Mouse (Mus musculus) heart, embryonic 10.5 days (tissue): ENCODE results near the gene Reep3. TPM values are rescaled to one million over a fixed set of nuclear protein-coding genes. Genes with fewer than 3 reads are reported as not detected.

Experiments used
- DNase-seq: peaks from one replicate; pipeline ENCODE4 v3.0.0-alpha.2; 2017; ENCODE audit warnings: low spot score
- H3K27ac ChIP-seq: fragments of 300-500 bp; sonication (generic); 2 replicates; pipeline ENCODE4 v1.5.1; 2016; ENCODE audit warnings: mild to moderate bottlenecking
- H3K27me3 ChIP-seq: fragments of 300-500 bp; sonication (generic); 2 replicates; pipeline ENCODE4 v1.6.1; 2016; ENCODE audit warnings: mild to moderate bottlenecking; ENCODE audit not compliant: poor library complexity, insufficient read depth, severe bottlenecking
- H3K36me3 ChIP-seq: fragments of 300-500 bp; sonication (generic); 2 replicates; pipeline ENCODE4 v1.6.1; 2016; ENCODE audit warnings: mild to moderate bottlenecking, moderate library complexity
- H3K4me1 ChIP-seq: fragments of 300-500 bp; sonication (generic); 2 replicates; pipeline ENCODE4 v1.6.1; 2016; ENCODE audit warnings: mild to moderate bottlenecking
- H3K4me3 ChIP-seq: fragments of 300-500 bp; sonication (generic); 2 replicates; pipeline ENCODE4 v1.5.1; 2016; ENCODE audit warnings: mild to moderate bottlenecking, moderate library complexity
- H3K9me3 ChIP-seq: fragments of 300-500 bp; sonication (generic); 2 replicates; pipeline ENCODE4 v1.6.1; 2016; ENCODE audit warnings: mild to moderate bottlenecking, moderate library complexity
- WGBS: fragments of 180-500 bp; shearing (Covaris S2); methylation state at CpG from one replicate; pipeline ENCODE4 v1.1.7; 2016; 5-methylcytosine and 5-hydroxymethylcytosine counted together
- polyA plus RNA-seq: library from polyadenylated mRNA; unstranded; fragments of >200 nt; fragmentation: Nextera tagmentation; extraction: Ambion mirVana; gene quantifications from 2 replicates; pipeline ENCODE4 v1.2.1, GENCODE M21; 2016

Reep3 gene
- 21.2 and 26.1 TPM in 2 replicates for polyA plus RNA-seq

DNA sequence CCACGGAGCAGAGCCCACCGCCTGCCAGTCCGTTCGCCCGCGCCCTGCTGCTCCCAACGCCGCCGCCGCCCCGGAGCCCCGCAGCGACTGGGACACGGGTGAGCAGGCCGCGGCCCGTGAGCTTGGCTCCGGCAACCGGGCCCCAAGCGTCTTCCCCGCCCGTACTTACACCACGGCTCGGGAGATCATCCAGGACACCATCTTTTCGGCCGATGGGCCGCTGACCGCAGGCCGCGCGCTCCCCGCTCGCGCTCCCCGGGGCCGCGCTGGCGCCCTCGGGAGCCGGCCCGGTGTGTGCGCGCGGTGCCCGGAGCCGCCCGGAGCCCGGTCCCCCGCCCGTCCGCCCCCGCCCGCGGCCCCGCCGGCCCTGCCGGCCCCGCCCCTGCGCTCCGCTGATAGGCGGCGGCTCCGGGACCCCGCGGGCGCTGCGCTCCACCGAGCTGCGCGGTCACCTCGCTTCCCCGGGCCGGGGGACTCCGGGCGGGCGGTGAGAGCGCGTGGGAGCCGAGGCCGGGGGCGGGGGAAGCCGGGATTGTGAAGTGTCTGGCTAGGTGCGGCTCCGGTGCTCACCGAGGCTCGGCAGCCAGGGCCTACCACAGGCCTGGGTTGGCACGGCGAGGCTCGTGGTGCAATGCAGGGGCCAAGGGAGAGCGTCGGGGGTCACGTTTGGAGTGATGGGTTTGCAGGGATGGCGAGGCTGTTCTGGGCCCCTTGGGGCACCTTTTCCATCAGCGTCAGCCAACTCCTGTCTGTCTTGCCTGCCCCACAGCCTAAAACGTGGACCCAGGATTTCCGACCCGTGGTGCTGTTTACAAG lies at the start of gene Reep3:
Gene Reep3, minus strand, starts transcription at position 325 of the 816 bp plus-strand sequence.
- DNase-seq = peak; percentile 85
- Histone ChIP-seq H3K36me3 (no peaks in the 10 kb centered on the region), H3K27ac (peak within 1 kb of the TSS; percentile 100), H3K4me3 (peak within 1 kb of the TSS; percentile 94), H3K4me1 (peaks cover 44% of the 10 kb centered on the region), H3K27me3 (no peaks in the 10 kb centered on the region), H3K9me3 (no peaks in the 10 kb centered on the region)
- WGBS = 3% methylated on average over 78 of the region's 97 CpGs

DNA sequence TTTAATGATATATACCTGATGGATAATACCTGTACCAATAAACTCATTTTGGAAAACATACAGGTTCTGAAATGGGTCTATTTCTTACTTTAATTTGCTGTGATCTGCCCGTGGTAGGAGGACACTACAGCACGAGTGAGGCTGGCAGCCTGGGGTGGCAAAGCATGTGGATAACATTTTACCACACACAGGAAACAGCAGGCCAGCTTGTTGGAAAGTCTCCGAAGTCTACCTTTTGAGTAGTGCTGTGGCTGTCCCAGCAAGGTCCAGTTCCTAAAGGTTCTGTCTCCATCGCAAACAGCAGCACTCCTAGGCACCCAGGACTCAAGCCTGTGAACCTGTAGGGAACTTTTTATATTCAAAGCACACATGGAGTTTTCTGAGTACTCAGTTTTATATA lies 48.9 kb upstream of the Reep3 start:
- Histone ChIP-seq H3K27me3 (no peaks in the 10 kb centered on the region), H3K4me3 (no peak overlapping the region), H3K27ac (no peak overlapping the region), H3K36me3 (no peaks in the 10 kb centered on the region), H3K4me1 (peaks cover 6% of the 10 kb centered on the region; the same call in 1 of the 2 replicates), H3K9me3 (no peaks in the 10 kb centered on the region)
- DNase-seq = no peak
- WGBS = 89% methylated on average over 4 of the region's 4 CpGs

- no peaks in the 10 kb centered on the region for H3K36me3 ChIP-seq
- no peak overlapping the region for H3K4me3 ChIP-seq
- WGBS = 73% methylated on average over 2 of the region's 2 CpGs
- H3K9me3 ChIP-seq = no peaks in the 10 kb centered on the region
- no peaks in the 10 kb centered on the region for H3K27me3 ChIP-seq
- peaks cover 6% of the 10 kb centered on the region; the same call in 1 of the 2 replicates for H3K4me1 ChIP-seq
- H3K27ac ChIP-seq = no peak overlapping the region
- DNase-seq = no peak
Measured at GRCm38 (mm10) chr10:67144269-67144668, 47.5 kb upstream of the Reep3 start.

DNA sequence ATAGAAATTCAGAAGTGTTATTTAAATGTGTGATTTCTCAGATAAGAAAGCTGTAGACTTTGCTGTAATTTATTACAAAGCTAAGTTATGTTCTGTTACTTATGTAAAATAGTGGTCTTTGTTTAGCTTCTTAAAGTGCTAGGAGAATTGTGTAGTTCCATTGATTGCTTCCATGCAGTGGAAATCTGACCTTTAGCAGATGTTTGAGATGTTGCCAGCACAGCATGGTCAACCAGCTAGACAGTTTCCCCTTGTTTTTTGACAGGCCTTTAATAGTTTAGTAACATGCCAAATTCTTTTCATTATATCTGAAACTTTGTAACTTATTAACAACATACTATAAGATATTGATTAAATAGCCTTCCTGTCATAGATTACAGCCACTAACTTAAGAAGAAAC lies 46.9 kb upstream of the Reep3 start:
- H3K36me3 ChIP-seq = no peaks in the 10 kb centered on the region
- H3K9me3 ChIP-seq = no peaks in the 10 kb centered on the region
- H3K4me1 ChIP-seq = peaks cover 6% of the 10 kb centered on the region; the same call in 1 of the 2 replicates
- H3K27me3 ChIP-seq = no peaks in the 10 kb centered on the region
- no peak for DNase-seq
- no peak overlapping the region for H3K4me3 ChIP-seq
- no peak overlapping the region for H3K27ac ChIP-seq

DNA sequence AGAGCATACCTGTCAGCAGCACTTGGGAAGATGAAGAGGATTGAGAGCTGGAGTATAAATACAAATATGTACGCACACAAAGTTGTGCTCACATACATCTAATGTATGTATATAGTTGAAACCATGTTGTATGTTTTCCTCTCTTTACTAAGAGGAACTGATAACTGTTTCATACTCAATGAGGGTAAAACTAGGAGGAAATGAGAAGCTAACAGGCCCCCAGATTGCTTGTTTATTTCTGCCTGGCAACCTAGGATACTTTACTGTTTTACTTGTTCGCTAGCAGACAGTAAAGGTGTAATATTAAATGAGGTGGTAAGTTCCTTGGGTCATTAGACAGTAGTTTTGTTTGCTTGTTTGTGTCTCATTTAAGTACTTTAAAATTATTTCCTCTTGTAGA lies 40.7 kb upstream of the Reep3 start:
- H3K4me1 ChIP-seq = no peaks in the 10 kb centered on the region
- no peaks in the 10 kb centered on the region for H3K36me3 ChIP-seq
- no peaks in the 10 kb centered on the region for H3K9me3 ChIP-seq
- H3K27me3 ChIP-seq = no peaks in the 10 kb centered on the region
- no peak overlapping the region for H3K4me3 ChIP-seq
- no peak for DNase-seq
- no peak overlapping the region for H3K27ac ChIP-seq
- 99% methylated on average over 2 of the region's 2 CpGs for WGBS

DNA sequence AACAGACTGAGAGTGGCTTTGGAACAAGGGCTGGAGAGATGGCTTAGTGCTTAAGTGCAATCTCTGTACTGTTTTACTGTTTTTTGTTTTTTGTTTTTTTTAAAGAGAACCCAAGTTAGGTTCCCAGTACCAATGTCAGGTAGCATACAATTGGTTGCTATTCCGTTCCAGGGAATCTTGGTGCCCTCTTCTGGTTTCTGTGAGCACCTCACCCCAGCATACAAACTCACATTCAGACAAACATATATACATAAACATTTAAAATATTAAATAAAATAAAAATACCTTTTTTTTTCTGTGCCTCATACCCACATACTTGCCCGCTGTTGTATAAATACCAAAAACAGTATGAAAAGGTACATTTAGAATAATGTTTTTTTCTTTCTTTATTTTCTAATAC lies 37.6 kb upstream of the Reep3 start:
- Histone ChIP-seq H3K27ac (no peak overlapping the region), H3K4me3 (no peak overlapping the region), H3K27me3 (no peaks in the 10 kb centered on the region), H3K36me3 (no peaks in the 10 kb centered on the region), H3K4me1 (0 out of 2 replicates have a peak, but pooled peaks cover 7% of the 10 kb centered on the region), H3K9me3 (no peaks in the 10 kb centered on the region)
- no peak for DNase-seq
- 88% methylated on average over 2 of the region's 2 CpGs for WGBS

DNA sequence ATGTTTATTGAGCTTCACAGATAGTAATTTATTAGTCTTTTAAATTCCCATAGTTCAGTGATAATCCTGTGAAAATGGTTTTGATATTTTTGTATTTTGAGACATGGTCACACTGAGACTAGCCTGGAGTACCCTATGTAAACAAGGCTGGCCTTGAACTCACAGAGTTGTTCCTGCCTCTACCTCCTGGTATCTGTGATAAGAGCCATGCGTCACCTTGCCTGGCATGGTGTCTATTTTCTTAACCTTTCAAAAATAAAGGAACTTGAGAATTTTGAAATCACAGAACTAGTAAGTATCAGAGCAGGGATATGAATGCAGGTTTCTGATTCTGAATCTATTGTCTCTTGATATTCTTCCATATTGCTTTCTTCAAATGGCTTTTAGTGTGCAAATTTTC lies 35.0 kb upstream of the Reep3 start:
- Histone ChIP-seq H3K4me1 (peaks cover 21% of the 10 kb centered on the region), H3K9me3 (no peaks in the 10 kb centered on the region), H3K27ac (no peak overlapping the region), H3K36me3 (no peaks in the 10 kb centered on the region), H3K4me3 (no peak overlapping the region), H3K27me3 (no peaks in the 10 kb centered on the region)
- 53% methylated on average over 1 of the region's 1 CpGs for WGBS
- no peak for DNase-seq

- no peaks in the 10 kb centered on the region for H3K27me3 ChIP-seq
- no peak overlapping the region for H3K4me3 ChIP-seq
- H3K36me3 ChIP-seq = no peaks in the 10 kb centered on the region
- no peak overlapping the region for H3K27ac ChIP-seq
- peaks cover 33% of the 10 kb centered on the region for H3K4me1 ChIP-seq
- no peaks in the 10 kb centered on the region for H3K9me3 ChIP-seq
- DNase-seq = no peak
- 74% methylated on average over 1 of the region's 1 CpGs for WGBS
Measured at GRCm38 (mm10) chr10:67129531-67129930, 32.8 kb upstream of the Reep3 start.

DNA sequence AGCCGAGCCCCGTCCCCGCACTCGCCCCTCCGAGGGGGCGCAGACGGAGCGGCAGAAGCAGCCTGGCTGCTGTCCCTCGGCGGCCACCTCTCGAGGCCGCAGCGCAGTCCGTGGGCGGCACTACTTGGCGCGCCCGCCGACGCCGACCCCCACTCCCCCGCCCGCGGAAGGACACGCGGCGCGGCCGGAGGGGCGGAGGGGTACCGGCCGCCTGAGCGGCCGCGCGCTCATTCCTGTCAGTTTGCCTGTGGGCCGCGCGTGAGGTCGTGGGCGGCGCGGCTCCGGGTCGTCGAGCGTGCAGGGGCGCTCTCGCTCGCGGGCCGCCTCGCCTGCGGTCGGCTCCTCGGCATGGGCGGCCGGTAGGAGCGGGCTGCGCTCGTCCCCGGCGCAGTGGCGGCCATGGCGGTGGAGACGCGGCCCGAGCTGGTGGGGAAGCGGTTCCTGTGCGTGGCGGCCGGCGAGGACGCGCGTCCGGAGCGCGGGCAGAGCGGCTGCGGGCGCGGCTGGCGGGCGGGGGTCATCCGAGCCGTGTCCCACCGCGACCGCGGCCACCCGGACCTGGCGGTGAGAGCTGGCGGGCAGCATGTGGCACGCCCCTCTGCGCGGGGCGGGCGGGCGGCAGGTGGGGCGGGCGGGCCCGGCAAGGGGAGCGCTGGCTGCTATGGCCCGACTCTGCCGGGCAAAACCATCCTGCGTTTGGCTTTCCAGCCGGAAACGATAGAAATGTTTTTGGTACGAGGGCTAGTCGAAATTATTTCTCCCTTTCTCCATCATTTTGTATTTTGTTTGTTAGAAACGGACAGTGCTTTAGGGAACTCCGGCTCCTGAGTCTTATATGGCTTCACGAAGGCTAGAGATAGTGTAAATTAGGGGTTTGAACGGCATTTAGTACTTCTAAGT lies 30.4 kb upstream of the Reep3 start:
- peaks cover 50% of the 10 kb centered on the region for H3K4me1 ChIP-seq
- 1% methylated on average over 113 of the region's 115 CpGs for WGBS
- H3K27me3 ChIP-seq = no peaks in the 10 kb centered on the region
- H3K27ac ChIP-seq = peak overlapping the region; percentile 92
- no peak for DNase-seq
- H3K9me3 ChIP-seq = no peaks in the 10 kb centered on the region
- peak overlapping the region; percentile 96 for H3K4me3 ChIP-seq
- H3K36me3 ChIP-seq = no peaks in the 10 kb centered on the region

- no peak for DNase-seq
- H3K27me3 ChIP-seq = no peaks in the 10 kb centered on the region
- peak overlapping the region; percentile 96 for H3K4me3 ChIP-seq
- H3K9me3 ChIP-seq = no peaks in the 10 kb centered on the region
- under 1% methylated on average over 50 of the region's 50 CpGs for WGBS
- H3K36me3 ChIP-seq = no peaks in the 10 kb centered on the region
- peaks cover 53% of the 10 kb centered on the region for H3K4me1 ChIP-seq
- peak overlapping the region; percentile 92 for H3K27ac ChIP-seq
Measured at GRCm38 (mm10) chr10:67126061-67126858, 29.5 kb upstream of the Reep3 start.

- H3K4me3 ChIP-seq = no peak overlapping the region
- no peaks in the 10 kb centered on the region for H3K9me3 ChIP-seq
- H3K27ac ChIP-seq = peak overlapping the region; percentile 18; the same call in 1 of the 2 replicates
- H3K36me3 ChIP-seq = no peaks in the 10 kb centered on the region
- no peak for DNase-seq
- H3K27me3 ChIP-seq = no peaks in the 10 kb centered on the region
- WGBS = 60% methylated on average over 4 of the region's 4 CpGs
- H3K4me1 ChIP-seq = peaks cover 61% of the 10 kb centered on the region
Measured at GRCm38 (mm10) chr10:67124156-67124555, 27.4 kb upstream of the Reep3 start.

- Histone ChIP-seq H3K27me3 (no peaks in the 10 kb centered on the region), H3K4me3 (no peak overlapping the region), H3K4me1 (peaks cover 61% of the 10 kb centered on the region), H3K27ac (peak overlapping the region; percentile 18; the same call in 1 of the 2 replicates), H3K36me3 (no peaks in the 10 kb centered on the region), H3K9me3 (no peaks in the 10 kb centered on the region)
- DNase-seq = no peak
- WGBS = 51% methylated on average over 2 of the region's 2 CpGs
Measured at GRCm38 (mm10) chr10:67123756-67124155, 27.0 kb upstream of the Reep3 start.
